Mouse (Mus musculus) CH12.LX (cell line): ENCODE results near the gene Sfxn2.

Experiments
- EP300 ChIP-seq: IDR thresholded peaks from 2 replicates; pipeline ENCODE4 v1.6.1; 2011; ENCODE audit warnings: low read length, improper control_type of control experiment
- MEF2A ChIP-seq: IDR thresholded peaks from 2 replicates; pipeline ENCODE4 v1.6.1; 2014; ENCODE audit warnings: low read depth, mild to moderate bottlenecking, inconsistent platforms, low read length, improper control_type of control experiment, borderline replicate concordance
- NRF1 ChIP-seq: IDR thresholded peaks from 2 replicates; pipeline ENCODE4 v1.6.1; 2014; ENCODE audit warnings: low read depth, mild to moderate bottlenecking, inconsistent platforms, low read length, improper control_type of control experiment, moderate library complexity
- TBP ChIP-seq: conservative IDR thresholded peaks from 2 replicates; pipeline ENCODE4 v1.6.1; 2011; ENCODE audit warnings: low read depth, low read length, improper control_type of control experiment

GRCm38 (mm10) chr19:46550385-46550784 lies 22.8 kb upstream of the Sfxn2 start:
- TF ChIP-seq MEF2A (no peak), EP300 (no peak), NRF1 (no peak), TBP (no peak)
